Mouse (Mus musculus) liver, embryonic 11.5 days (tissue): ENCODE measurements around the gene Rfc2. TPM values are rescaled to one million over a fixed set of nuclear protein-coding genes. Genes with fewer than 3 reads are reported as not detected.

ENCODE experiments used
- ATAC-seq: fragments of 200-750 bp; cut with Nextera tagmentation; replicated peaks from 2 replicates; pipeline ENCODE4 v1.8.0; 2017; ENCODE audit warnings: moderate number of reproducible peaks, mild to moderate bottlenecking, moderate TSS enrichment, moderate library complexity; ENCODE audit not compliant: low FRiP score
- DNase-seq: peaks from one replicate; pipeline ENCODE4 v3.0.0-alpha.2; 2017; ENCODE audit warnings: low spot score
- H3K27ac ChIP-seq: fragments of 300-500 bp; sonication (generic); 2 replicates; pipeline ENCODE4 v1.5.1; 2014; ENCODE audit warnings: mild to moderate bottlenecking, low read depth, low read length, control low read depth
- H3K27me3 ChIP-seq: fragments of 300-500 bp; sonication (generic); replicated peaks from 2 replicates; pipeline ENCODE4 v1.6.1; 2014; ENCODE audit warnings: low read length, mixed read lengths; ENCODE audit not compliant: control insufficient read depth, insufficient read depth
- H3K36me3 ChIP-seq: fragments of 300-500 bp; sonication (generic); 2 replicates; pipeline ENCODE4 v1.6.1; 2014; ENCODE audit warnings: mild to moderate bottlenecking, low read length, moderate library complexity, mixed read lengths; ENCODE audit not compliant: control insufficient read depth, insufficient read depth
- H3K4me1 ChIP-seq: fragments of 300-500 bp; sonication (generic); replicated peaks from 2 replicates; pipeline ENCODE4 v1.6.1; 2014; ENCODE audit warnings: low read length, mixed read lengths; ENCODE audit not compliant: control insufficient read depth, insufficient read depth
- H3K4me2 ChIP-seq: fragments of 300-500 bp; sonication (generic); 2 replicates; pipeline ENCODE4 v1.6.1; 2014; ENCODE audit warnings: mild to moderate bottlenecking, control low read depth, moderate library complexity
- H3K4me3 ChIP-seq: fragments of 300-500 bp; sonication (generic); 2 replicates; pipeline ENCODE4 v1.5.1; 2014; ENCODE audit warnings: low read depth, low read length, control low read depth
- H3K9ac ChIP-seq: fragments of 300-500 bp; sonication (generic); 2 replicates; pipeline ENCODE4 v1.6.1; 2014; ENCODE audit warnings: low read depth, low read length, control low read depth
- H3K9me3 ChIP-seq: fragments of 300-500 bp; sonication (generic); 2 replicates; pipeline ENCODE4 v1.6.1; 2016; ENCODE audit warnings: low read length, inconsistent platforms, mixed read lengths; ENCODE audit not compliant: control insufficient read depth
- WGBS: fragments of 180-500 bp; shearing (Covaris S2); extraction: QIAGEN DNeasy Blood & Tissue Kit; methylation state at CpG from one replicate; pipeline ENCODE4 v1.1.7; 2014; 5-methylcytosine and 5-hydroxymethylcytosine counted together
- polyA plus RNA-seq: library from polyadenylated mRNA; unstranded; fragments of >200 nt; fragmentation: Nextera tagmentation; extraction: Ambion mirVana; gene quantifications from 2 replicates; pipeline ENCODE4 v1.2.1, GENCODE M21; 2014

Gene Rfc2
- polyA plus RNA-seq, 1 experiment from 2014 or later, result 363 TPM

- Histone ChIP-seq H3K4me2 (no peak overlapping the region), H3K9me3 (no peaks in the 10 kb centered on the region), H3K36me3 (no peaks in the 10 kb centered on the region), H3K27ac (no peak overlapping the region), H3K4me3 (no peak overlapping the region), H3K4me1 (no peaks in the 10 kb centered on the region), H3K27me3 (no peaks in the 10 kb centered on the region), H3K9ac (no peak overlapping the region)
- ATAC-seq (0 out of 2 replicates have a peak, but pooled peaks have one; percentile 18), DNase-seq (no peak)
Measured at GRCm38 (mm10) chr5:134606314-134606713, 25.1 kb downstream of the Rfc2 start.

GRCm38 (mm10) chr5:134607121-134607520 is 26.0 kb downstream of the Rfc2 start:
- H3K27ac ChIP-seq, result no peak overlapping the region
- H3K4me2 ChIP-seq, result no peak overlapping the region
- WGBS, result 46% methylated on average over 5 of the region's 5 CpGs
- no peak overlapping the region for H3K9ac ChIP-seq
- no peaks in the 10 kb centered on the region; the same call in 1 of the 2 replicates for H3K4me1 ChIP-seq
- H3K9me3 ChIP-seq, result no peaks in the 10 kb centered on the region
- no peak; the same call in 1 of the 2 replicates for ATAC-seq
- H3K4me3 ChIP-seq, result no peak overlapping the region
- H3K27me3 ChIP-seq, result no peaks in the 10 kb centered on the region
- H3K36me3 ChIP-seq, result no peaks in the 10 kb centered on the region
- no peak for DNase-seq

GRCm38 (mm10) chr5:134609916-134610643 is 28.9 kb downstream of the Rfc2 start:
- no peak overlapping the region for H3K27ac ChIP-seq
- H3K9ac ChIP-seq, result no peak overlapping the region
- H3K36me3 ChIP-seq, result no peaks in the 10 kb centered on the region
- H3K4me1 ChIP-seq, result no peaks in the 10 kb centered on the region; the same call in 1 of the 2 replicates
- H3K4me3 ChIP-seq, result no peak overlapping the region
- DNase-seq (no peak), ATAC-seq (no peak)
- WGBS, result 82% methylated on average over 12 of the region's 12 CpGs
- no peaks in the 10 kb centered on the region for H3K27me3 ChIP-seq
- no peaks in the 10 kb centered on the region for H3K9me3 ChIP-seq
- H3K4me2 ChIP-seq, result no peak overlapping the region

- ATAC-seq (no peak), DNase-seq (no peak)
- Histone ChIP-seq H3K4me2 (no peak overlapping the region), H3K36me3 (no peaks in the 10 kb centered on the region), H3K9me3 (no peaks in the 10 kb centered on the region), H3K4me1 (no peaks in the 10 kb centered on the region; the same call in 1 of the 2 replicates), H3K27ac (no peak overlapping the region), H3K9ac (no peak overlapping the region), H3K27me3 (no peaks in the 10 kb centered on the region), H3K4me3 (no peak overlapping the region)
- WGBS, result 47% methylated on average over 8 of the region's 8 CpGs
Measured at GRCm38 (mm10) chr5:134611810-134612521, 30.8 kb downstream of the Rfc2 start.

GRCm38 (mm10) chr5:134613727-134614126 is 32.6 kb downstream of the Rfc2 start:
- H3K4me1 ChIP-seq, result no peaks in the 10 kb centered on the region; the same call in 1 of the 2 replicates
- no peak overlapping the region for H3K4me3 ChIP-seq
- no peak overlapping the region for H3K4me2 ChIP-seq
- peaks cover 7% of the 10 kb centered on the region for H3K36me3 ChIP-seq
- no peak overlapping the region for H3K27ac ChIP-seq
- 74% methylated on average over 9 of the region's 9 CpGs for WGBS
- no peak for DNase-seq
- no peaks in the 10 kb centered on the region for H3K27me3 ChIP-seq
- no peak for ATAC-seq
- H3K9me3 ChIP-seq, result no peaks in the 10 kb centered on the region
- H3K9ac ChIP-seq, result no peak overlapping the region

- peaks cover 11% of the 10 kb centered on the region for H3K36me3 ChIP-seq
- H3K9me3 ChIP-seq, result no peaks in the 10 kb centered on the region
- DNase-seq, result no peak
- H3K4me3 ChIP-seq, result no peak overlapping the region
- ATAC-seq, result no peak
- WGBS, result 82% methylated on average over 8 of the region's 8 CpGs
- no peaks in the 10 kb centered on the region; the same call in 1 of the 2 replicates for H3K4me1 ChIP-seq
- no peak overlapping the region for H3K9ac ChIP-seq
- no peaks in the 10 kb centered on the region for H3K27me3 ChIP-seq
- no peak overlapping the region for H3K4me2 ChIP-seq
- no peak overlapping the region for H3K27ac ChIP-seq
Measured at GRCm38 (mm10) chr5:134614296-134614695, 33.1 kb downstream of the Rfc2 start.

GRCm38 (mm10) chr5:134614802-134615201 is 33.6 kb downstream of the Rfc2 start, which contains the start of gene Lat2:
Gene Lat2 (minus strand): TSS chr5:134615025.
- H3K27ac ChIP-seq, result no peak within 1 kb of the TSS
- H3K9ac ChIP-seq, result no peak within 1 kb of the TSS
- no peak for DNase-seq
- no peaks in the 10 kb centered on the region; the same call in 1 of the 2 replicates for H3K4me1 ChIP-seq
- H3K9me3 ChIP-seq, result no peaks in the 10 kb centered on the region
- no peaks in the 10 kb centered on the region for H3K27me3 ChIP-seq
- peaks cover 12% of the 10 kb centered on the region for H3K36me3 ChIP-seq
- 81% methylated on average over 7 of the region's 7 CpGs for WGBS
- no peak within 1 kb of the TSS for H3K4me3 ChIP-seq
- no peak for ATAC-seq
- H3K4me2 ChIP-seq, result no peak within 1 kb of the TSS

- WGBS, result 84% methylated on average over 8 of the region's 8 CpGs
- Histone ChIP-seq H3K9me3 (no peaks in the 10 kb centered on the region), H3K4me2 (no peak overlapping the region), H3K36me3 (peaks cover 15% of the 10 kb centered on the region), H3K9ac (no peak overlapping the region), H3K27ac (no peak overlapping the region), H3K4me3 (no peak overlapping the region), H3K4me1 (no peaks in the 10 kb centered on the region; the same call in 1 of the 2 replicates), H3K27me3 (no peaks in the 10 kb centered on the region)
- DNase-seq (no peak), ATAC-seq (no peak)
Measured at GRCm38 (mm10) chr5:134615380-134615779, 34.2 kb downstream of the Rfc2 start.
